Mouse (Mus musculus) left cerebral cortex, postnatal 36 days (tissue): ENCODE measurements at regions not wholly inside any gene's neighbourhood (a gene's known extent, or its start where the extent isn't known, plus 50 kb on each side); places are given as distances from the start of the nearest gene placed in this dataset.

Experiments
- DNase-seq, 2 experiments: peaks; one replicate each; pipeline ENCODE4 v3.0.0; 2021 to 2022; ENCODE audit warnings: low spot score in 2 of 2, mixed read lengths in 1 of 2
- intact Hi-C: fragments of 180-260 bp; cut with DNase I; formaldehyde crosslinking; loops from one replicate; pipeline ENCODE4 v1.15.1; 2025

GRCm38 (mm10) chr2:45586588-45587200 lies 469.5 kb upstream of the Zeb2 start:
- intact Hi-C loops: no loop called here
- no peak for DNase-seq

GRCm38 (mm10) chr2:45581549-45581925 lies 464.3 kb upstream of the Zeb2 start:
- intact Hi-C loops: no loop called here
- no peak for DNase-seq

- intact Hi-C loops: no loop called here
- DNase-seq: no peak
Measured at GRCm38 (mm10) chr2:45580838-45581548, 463.8 kb upstream of the Zeb2 start.

DNA sequence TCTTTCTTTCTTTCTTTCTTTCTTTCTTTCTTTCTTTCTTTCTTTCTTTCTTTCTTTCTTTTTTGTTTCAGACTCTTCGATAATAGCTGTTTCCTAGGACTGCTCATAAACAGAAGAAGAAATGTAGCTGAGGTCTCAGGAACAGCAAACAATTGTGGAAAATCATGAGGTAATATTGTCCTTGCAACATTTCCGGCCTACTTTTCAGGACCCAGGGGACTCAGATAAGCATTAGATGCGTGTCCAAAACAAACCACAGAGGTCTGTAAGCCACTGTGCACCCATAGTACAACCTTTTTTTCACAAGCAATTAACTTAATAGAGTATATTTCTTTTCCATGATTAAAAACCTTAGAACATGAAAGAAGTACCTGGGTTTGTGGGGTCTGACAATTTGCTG lies 455.7 kb upstream of the Zeb2 start:
- DNase-seq: no peak
- intact Hi-C loops: no loop called here

- intact Hi-C loops: no loop called here
- DNase-seq: no peak
Measured at GRCm38 (mm10) chr2:45554707-45555106, 437.5 kb upstream of the Zeb2 start.

DNA sequence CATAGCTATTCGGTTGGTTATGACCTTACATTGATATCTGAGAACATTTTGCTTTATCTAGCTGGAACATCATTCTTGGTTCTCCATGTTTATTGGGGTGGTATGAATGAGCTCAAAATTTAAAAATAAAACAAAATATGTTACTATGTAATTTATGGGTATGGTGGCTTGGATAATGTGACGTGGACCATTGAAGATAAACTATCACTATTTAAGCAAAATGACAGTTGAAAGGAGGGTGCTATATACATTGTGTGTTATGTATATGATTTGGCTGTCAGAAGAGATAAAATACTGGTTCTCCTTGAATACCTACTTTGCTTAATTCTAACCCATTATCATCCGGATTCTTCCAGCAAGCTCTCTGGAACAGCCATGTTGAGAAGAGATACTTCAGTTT lies 424.2 kb upstream of the Zeb2 start:
- intact Hi-C loops: no loop called here
- no peak for DNase-seq

DNA sequence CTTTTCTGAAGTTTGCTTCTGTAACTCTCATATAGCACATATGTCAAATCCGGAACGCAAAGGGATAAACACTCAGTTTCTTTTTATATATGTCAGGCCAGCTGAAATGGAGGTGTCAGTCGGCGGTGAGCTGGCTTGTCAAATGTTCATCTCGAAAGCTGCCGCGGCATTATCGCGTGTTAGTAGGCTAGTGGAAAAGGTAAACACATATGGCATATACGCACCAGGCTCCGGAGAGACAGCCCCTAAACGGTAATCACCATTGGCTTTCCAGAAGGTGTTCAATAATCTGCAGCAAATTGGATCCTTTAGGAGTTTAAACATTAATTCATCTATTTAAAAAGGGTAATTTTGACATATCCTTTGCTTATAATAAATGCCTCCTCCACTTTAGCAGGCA lies 421.8 kb upstream of the Zeb2 start:
- DNase-seq: peak; percentile 26 to 32
- intact Hi-C loops: no loop called here

DNA sequence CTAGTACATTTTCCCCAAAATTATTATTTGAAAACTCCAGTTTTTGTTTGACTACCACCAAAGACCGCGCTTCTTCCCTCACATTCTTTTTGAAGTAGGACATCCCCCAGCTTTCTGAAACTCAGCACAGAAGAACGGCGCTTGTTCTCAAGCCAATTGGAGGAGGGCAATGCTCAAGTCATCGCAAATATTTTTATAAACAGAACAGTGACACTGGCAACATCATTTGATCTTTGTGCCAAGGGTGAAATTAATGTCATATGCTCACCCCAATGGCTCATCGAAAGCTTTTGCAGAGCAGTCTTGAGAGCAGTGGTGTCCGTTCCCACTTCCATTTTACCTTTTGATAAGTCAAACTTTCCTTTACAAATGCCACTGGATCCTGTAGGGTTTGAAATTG lies 420.5 kb upstream of the Zeb2 start:
- DNase-seq: no peak
- intact Hi-C loops: no loop called here

GRCm38 (mm10) chr2:45534806-45535205 lies 417.6 kb upstream of the Zeb2 start:
- DNase-seq: no peak
- intact Hi-C loops: no loop called here

DNA sequence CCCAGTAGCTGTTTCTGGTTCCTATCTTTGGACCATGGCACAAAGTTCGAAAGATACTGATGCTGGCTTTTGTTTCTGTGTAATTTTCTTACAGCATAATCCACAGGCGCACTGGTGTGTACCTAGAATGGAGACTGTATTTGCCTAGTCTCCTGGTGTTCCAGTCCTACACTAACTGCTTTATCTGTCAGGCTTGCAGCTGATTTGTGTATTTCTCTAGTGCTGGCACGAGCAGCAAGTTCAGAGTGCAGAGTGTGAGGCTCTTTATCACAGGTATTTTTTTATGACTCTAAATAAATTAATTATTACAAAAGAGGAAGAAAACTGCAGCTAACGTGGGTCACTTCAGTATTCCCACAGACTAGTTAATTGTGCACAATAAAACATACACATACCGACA lies 405.1 kb upstream of the Zeb2 start:
- intact Hi-C loops: no loop called here
- DNase-seq: no peak

DNA sequence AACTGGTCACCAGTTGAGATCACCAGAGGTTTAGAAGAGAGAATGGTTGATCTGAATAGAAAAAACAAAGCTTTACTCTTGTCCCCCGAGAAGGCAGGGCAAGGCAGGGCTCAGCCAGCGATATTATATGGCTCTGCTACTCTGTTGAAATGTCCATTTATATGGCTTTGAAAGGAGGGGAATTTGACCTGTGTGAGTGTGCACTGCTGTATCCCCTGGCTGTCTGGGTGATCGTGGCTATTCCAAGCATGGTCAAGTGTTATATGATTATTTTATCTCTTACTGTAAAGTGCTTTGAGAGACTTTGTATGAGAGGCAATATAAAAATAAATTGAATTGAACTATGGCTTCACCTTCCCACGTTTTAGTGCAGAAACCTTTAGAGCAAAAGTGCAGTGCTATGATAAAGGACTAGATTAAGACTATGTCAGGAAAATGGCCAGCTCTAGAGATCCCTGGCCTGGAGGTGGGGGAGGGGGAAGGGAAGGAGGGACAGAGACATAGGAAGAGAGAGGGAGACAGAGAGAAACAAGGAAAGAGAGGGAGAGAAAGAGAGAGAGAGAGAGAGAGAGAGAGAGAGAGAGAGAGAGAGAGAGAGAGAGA lies 402.5 kb upstream of the Zeb2 start:
- DNase-seq: no peak
- intact Hi-C loops: no loop called here

DNA sequence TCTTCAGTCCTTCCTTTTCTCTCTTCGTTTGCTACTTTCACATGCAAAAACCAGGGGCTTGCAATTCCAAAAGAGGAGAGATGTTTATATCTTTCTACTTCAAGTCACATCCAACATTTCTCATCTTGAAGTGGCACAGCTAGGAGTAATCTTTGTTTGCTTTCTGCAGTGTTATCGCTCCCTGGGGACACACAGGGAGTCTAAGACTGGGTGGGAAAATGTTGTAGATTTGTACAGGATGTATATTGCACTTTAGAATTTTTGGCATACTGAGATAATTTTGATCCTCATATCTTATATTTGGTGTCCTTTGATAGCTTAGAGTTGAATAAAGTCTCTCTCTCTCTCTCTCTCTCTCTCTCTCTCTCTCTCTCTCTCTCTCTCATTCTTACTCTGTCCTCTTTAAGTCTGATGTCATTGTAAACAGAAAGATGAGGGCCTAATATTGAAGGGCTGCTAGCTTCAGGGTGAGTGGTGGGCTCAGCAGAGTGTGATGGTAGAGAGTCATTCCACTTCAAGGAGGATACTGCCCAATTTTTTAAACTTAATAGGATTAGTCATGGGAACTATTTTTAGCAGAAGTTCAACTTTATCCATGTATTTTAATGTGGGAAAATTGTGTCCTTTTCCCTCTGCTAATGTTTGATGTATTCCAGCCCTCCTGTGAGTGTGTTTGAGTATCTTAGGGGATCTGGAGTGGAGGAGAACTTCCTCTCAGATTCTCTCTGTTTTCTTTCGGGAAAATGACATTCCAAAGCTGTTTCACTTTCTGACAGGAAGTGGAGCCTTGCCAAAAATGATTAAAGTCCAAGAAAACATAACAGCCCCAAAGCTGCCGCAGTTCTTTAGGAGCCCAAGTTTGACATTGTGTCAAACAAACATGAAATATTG lies 397.3 kb upstream of the Zeb2 start:
- DNase-seq: no peak
- intact Hi-C loops: no loop called here

DNA sequence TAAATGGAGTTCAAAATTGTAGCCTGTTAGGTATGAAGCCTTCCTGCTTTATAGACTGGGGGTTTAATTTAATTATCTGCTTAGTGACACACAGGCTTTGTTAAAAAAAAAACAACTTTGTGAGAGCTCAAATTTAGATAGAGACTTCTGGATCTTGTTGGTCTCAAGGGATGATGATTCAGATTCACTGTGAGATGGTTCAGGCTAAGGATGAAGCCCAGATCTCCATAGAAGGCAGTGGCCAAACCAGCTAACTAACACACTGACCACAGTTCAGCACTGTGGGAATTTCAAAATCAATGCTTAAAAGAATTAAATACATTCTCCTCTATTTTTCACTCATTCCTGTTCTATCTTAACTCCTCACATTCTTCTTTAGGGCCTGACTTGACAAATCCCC lies 395.7 kb upstream of the Zeb2 start:
- DNase-seq: no peak
- intact Hi-C loops: no loop called here

DNA sequence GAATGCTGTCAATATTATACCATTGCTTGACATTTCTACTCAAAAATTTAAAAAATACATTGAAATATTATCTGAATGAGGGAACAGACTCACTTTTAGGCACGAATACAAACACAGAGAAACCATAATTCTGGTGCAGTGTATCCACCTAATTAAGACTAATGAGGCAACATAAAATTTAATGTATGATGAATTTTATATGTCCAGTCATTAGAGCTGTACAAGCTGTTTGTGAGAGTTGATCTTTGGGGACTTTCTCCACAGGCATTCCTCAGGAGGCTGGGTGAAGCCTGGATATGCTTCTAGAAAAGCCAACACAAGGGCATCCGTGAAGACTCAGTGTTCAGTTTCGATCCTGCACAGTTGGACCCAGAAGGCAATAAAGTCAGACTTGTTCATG lies 394.6 kb upstream of the Zeb2 start:
- intact Hi-C loops: no loop called here

GRCm38 (mm10) chr2:45504468-45504867 lies 387.3 kb upstream of the Zeb2 start:
- no peak for DNase-seq
- intact Hi-C loops: no loop called here

More for the DNA sequence above, 394.6 kb upstream of the Zeb2 start:
- no peak for DNase-seq

GRCm38 (mm10) chr2:45493656-45494055 lies 376.5 kb upstream of the Zeb2 start:
- intact Hi-C loops: no loop called here
- no peak for DNase-seq

GRCm38 (mm10) chr2:45486530-45486929 lies 369.3 kb upstream of the Zeb2 start:
- peak in 1 of 2 experiments; percentile 11 for DNase-seq
- intact Hi-C loops: no loop called here

GRCm38 (mm10) chr2:45485477-45485876 lies 368.3 kb upstream of the Zeb2 start:
- no peak for DNase-seq
- intact Hi-C loops: no loop called here

DNA sequence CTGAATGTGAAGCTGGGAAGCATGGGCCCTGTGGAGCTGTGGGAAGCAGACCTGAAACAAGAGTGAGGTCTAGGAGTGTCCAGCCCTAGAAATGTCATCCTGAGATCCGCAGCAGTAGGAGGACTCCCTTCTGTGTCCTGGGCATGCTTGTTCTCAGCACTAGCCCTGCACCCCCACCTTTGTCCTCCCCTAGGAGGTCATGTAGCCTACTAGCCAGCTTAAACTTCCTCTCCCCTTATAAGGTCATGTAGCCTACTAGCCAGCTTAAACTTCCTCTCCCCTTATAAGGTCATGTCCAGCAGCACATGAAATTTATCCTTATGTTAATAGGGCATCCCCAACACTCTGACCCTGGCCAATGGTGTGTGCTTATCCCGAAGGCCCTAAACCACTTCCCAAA lies 363.5 kb upstream of the Zeb2 start:
- intact Hi-C loops: no loop called here
- DNase-seq: no peak

DNA sequence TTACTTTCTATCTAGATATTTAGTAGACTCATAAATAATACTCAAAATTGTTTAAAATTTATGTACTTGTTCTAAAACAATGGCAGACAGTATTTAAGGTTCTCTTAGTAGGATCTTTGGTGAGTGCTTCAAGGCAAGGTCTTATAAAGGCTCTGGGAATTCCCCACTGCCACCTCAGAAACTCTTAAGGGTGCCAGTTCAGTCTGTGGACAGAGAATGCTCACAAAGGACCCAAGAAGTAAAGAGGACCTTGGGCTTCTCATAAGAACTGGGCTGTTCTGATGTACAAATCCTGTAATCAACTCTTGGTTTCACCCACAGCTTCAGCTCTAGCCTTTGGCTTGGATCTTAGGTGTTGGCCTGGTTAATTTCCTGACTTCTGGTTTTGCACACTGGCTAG lies 358.8 kb upstream of the Zeb2 start:
- intact Hi-C loops: no loop called here
- DNase-seq: no peak
